Mouse (Mus musculus) lung, postnatal 25 days (tissue): ENCODE data around the gene Col8a2.

Experiments
- DNase-seq: peaks from one replicate; pipeline ENCODE4 v3.0.0; 2022; ENCODE audit warnings: low spot score

The Col8a2 gene

DNA sequence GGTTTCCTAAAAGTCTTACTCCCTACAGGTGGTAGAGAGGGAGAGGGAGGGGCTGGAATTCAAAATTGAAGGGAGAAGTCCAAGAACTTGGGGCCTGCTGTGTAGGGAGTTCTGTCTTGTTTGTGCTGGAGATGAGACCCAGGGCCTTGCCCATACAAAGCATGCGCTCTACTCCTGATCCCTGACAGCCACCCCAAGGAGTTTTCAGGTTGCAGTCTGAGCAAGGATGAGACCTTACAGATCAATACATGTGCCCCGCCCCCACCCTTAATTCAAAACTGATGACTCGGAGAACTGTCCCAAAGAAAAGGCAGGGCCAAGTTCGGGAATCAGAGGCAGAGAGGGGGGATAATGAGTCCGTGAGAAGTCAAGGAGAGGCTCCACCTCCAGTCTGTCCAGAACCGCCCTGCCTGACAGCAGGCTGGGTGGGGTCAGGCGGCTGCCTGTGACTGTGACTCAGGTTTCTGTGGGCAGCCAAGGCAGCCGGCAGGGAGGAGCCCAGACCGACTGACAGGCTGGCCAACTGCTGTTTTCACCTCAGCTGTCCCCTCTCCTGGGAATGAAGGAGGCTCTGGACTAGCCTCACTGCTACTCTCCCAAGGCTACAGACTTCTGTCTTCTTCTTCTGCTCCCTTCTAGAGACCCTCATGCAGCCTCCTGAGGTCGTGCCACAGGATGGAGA lies 25.9 kb upstream of the Col8a2 start:
- DNase-seq = peak; percentile 90

DNA sequence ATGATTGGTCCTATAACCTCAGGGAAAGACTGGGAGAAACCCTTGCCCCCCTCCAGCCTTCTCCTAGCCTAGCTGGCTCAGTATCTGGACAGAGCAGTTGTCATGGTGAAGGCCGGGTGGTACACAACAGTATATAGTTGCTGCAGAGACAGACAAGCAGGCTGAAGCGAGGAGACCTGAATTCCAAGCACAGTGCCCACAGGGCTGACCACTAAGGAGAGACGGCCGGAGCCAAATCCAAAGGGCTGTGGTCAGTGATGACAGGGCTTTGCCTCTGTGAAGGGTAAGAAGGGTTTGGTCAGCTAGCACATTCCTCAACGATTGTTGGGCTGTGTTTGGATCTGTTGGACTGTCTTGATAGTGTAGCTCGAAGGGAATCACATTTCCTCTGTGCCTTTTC lies 25.3 kb upstream of the Col8a2 start:
- DNase-seq = no peak

DNA sequence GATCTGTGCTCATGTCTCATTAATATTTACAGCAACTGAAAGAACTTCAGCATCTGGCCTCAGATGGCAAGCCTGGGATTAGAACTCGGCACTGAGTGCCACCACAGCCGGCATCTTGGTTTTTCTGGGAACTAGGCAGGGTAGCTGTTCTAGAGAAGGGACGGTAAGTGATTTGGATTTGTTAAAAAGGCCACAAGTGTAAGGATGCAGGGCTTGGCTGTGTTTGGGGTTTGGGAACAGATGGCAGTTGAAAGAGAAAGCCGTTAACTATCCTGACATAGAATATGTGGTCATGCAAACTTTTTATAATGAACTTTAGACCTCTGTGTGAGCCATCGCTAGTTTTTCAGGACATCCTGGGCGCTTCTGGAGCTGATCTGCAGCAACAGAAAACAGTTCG lies 24.9 kb upstream of the Col8a2 start:
- no peak for DNase-seq

GRCm38 (mm10) chr4:126262119-126262807 lies 24.3 kb upstream of the Col8a2 start, which contains the start of gene Trappc3:
Gene Trappc3, plus strand, starts transcription at chr4:126262325.
- DNase-seq = peak; percentile 100

- no peak for DNase-seq
Measured at GRCm38 (mm10) chr4:126269292-126269691, 17.3 kb upstream of the Col8a2 start.

- no peak for DNase-seq
Measured at GRCm38 (mm10) chr4:126273753-126274152, 12.8 kb upstream of the Col8a2 start.

- DNase-seq = no peak
Measured at GRCm38 (mm10) chr4:126275081-126275480, 11.5 kb upstream of the Col8a2 start.

DNA sequence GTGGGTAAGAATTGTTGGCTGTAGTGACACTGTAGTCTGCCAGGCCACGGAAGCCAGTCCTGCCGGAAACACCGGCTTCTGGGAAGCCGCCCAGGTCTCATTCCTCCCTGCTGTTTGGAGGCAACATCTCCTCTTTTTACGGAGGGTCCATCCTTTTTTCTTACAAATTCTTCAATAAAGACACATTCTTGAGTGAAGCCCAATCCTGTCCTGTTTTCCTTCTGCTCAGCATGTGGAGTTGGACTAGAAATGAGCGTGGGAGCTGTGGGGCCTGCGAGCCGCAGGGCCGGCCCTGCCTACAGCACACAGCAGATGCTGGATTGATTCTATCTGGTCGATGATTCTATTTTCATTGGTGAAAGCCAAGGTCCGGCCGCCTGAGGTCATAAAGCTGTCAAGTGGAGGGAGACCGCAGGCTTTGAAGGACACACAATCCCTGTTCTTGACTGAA lies 10.9 kb upstream of the Col8a2 start:
- no peak for DNase-seq

GRCm38 (mm10) chr4:126277906-126278564 lies 8.6 kb upstream of the Col8a2 start:
- peak; percentile 48 for DNase-seq

DNA sequence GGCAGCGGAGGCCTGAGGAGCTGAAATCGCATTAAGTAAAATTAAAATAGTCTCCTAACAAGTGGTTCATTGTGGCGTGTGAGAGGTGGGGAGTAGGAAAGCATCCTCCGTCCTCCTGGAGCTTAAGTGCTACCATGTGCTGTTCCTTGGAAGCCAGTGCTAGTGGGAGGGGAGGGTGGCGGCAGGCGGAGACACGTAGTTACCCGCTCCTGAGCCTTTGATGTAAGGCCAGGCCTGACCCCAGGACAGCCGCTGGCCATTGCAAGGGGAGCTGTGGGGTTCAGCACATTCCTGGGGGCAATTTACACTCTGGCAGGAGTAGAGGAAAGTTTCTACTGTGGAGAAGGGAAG lies 8.1 kb upstream of the Col8a2 start:
- no peak for DNase-seq

DNA sequence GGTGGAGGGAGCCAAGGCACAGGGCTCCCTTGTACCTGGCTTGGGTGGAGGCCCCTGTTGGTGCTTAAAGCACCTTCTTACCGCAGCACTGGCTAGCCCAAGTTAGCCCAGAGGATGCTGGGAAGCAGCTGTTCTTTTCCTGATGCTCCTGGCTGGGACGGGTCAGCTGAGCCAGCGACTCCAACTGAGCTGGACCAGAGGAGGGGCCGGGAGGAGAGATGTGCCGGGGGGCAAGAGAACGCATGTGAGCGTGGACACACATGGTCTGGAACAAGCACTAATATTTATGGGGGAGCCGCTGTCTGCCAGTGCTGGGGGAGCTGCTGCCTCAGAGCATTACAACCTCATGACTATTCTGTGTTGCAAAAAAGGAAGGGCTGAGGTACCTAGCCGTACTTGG lies 7.6 kb upstream of the Col8a2 start:
- DNase-seq = no peak

DNA sequence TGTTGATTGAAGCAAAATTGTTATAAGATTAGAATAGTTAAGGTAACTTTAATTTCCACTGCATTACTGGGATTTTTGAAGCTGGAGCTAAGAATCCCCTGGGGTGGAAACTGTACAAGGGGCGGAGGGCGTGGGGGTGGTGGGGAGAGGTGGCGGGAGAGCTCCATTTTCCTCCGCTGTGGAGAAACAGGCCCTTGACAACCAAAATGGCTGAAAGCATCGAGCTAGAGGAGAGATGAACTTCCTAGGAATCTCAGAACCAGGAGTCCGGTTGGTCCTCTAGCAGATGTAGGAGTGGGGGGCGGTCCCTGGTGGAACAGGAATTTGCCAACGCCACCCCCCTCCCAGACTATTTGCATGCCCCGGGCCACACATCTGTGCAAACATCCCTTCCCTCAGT lies 4.9 kb upstream of the Col8a2 start:
- no peak for DNase-seq

DNA sequence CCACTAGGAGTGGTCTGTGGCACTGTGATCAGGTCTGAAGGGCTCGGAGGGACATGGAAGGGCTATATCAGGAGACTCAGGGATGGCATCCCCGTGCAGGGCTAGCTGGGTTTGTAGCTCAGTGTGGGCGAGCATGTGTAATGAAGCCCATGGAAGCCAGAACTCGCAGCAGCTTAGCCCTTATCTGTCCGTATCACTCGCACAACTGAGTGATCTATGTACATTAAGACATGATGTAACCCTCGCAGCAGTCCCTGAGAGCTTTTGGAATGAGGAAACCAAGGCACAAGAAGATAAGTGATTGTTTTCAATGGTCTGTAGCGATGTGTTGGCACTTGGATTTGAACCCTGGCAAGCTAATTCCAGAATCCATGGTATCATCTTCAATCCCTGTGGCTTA lies 3.0 kb upstream of the Col8a2 start:
- DNase-seq = no peak

DNA sequence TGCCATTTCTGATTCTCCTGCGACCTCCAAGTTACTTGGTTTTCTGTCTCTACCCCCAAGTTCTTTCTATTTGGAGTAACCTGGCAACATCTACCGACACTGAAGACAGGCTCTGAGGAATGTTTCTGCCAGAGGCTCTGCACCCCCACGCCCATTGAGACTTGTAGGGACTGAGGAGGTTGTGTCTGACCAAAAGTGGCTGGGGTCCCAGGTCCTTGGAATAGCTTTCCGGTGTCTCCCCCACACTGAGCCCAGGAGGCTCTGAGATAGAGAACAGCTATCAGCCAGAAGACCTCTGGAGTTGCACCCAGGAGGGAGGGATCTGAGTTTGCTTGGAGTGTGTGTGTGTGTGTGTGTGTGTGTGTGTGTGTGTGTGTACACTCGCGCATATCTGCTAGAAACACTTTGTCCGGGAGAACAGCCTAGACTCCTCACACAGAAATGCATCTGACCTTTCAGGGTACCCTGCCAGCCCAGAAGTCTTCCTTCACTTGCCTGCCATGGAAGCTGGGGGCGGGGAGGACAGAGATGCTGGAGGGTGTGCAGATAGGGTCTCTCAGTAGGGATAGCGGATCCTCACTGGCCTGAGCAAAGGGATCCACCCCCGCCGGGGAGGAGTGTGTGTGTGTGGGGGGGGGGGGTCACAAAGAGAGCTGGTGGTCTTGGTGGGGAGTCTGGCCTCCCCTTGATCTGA lies 856 bp downstream of the Col8a2 start:
- no peak for DNase-seq

DNA sequence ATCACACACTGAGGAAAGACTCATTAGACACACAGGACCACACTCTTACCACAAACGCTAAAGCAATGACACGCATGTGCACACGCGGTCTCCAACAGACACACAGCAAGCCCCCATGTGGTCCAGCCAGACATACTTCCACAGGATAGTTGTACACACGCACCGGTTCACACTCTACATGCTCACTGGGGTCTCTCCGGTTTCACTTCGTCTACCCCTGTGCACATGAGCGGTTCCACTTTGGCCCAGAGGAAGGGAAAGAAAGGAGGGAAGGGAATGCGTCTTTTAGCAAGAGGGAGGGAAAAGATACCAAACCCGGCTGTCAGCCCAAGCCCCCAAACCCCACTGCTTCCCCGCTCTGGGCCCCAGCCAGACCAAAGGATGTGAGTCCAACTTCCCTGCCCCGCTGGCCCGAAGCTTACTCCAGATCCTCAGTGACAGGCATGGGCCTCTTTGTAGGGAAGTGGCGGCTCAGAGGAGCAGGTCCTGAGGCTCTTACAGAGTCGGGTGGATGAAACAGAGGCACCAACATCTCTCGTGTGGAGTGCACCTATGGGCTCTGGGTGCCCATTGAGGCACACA lies 1.6 kb downstream of the Col8a2 start:
- no peak for DNase-seq

- no peak for DNase-seq
Measured at GRCm38 (mm10) chr4:126290314-126290713, 3.7 kb downstream of the Col8a2 start.

DNA sequence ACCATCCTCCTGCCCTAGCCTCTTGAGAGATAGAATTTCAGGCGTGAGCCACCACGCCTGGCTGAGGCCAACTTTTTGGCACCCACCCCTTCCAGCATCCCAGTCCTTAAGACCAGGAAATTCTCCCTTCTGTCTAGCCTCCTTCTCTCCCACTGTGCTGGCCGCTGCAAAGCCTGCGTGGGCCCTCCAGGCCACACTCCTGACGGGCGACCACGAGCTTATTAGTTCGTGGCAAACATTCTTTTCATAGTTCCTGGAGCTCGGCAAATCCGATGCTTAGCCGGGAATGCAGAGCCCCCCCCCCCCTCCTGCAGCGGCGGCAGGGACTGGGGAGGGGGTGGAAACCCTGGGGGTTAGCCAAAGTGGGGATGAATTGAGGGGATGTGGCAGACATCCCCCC lies 4.6 kb downstream of the Col8a2 start:
- no peak for DNase-seq

DNA sequence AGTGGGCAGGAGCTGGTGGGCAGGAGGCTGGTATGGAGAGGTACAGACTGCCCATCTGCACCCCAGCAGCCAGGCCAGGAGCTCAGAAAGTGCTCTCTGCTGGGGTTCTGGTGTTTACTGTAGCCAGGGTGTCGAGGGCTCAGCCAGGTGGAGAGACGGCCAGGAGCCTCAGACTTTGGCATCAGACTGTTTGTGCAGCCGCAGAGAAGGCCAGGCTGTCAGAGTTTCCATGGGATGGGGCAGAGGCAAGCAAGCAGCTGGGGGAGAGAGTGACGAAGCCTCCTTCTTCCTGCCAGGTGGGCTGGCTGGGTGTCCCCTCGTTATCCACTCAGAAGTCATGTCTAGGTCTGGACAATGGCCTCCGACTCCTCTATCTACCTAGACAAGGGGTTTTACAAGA lies 8.6 kb downstream of the Col8a2 start:
- DNase-seq = no peak

- no peak for DNase-seq
Measured at GRCm38 (mm10) chr4:126295937-126296336, 9.3 kb downstream of the Col8a2 start.

DNA sequence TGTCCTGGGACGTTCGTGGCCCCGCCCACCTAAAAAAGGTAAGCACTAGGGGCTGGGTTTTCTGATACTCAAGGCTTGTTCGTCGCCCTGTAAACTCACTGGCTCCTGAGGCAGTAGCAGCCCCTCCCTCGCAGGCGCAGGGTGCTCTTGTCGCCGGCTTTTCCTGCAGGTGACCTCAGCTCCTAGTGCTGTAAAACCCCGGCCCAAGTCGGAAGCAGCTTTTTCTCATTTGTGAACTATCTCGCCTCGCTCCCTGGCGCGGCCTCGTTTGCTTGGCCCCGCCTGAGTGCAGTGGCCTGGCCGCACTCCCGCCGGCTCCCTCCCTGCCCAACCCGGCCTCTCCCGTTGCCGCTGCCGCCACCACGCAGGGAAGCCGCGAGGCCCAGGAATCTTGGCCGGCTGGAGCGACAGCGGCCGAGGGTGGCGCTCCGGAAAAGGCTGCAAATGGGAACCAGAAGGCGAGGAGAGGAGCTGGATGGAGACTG lies 10.1 kb downstream of the Col8a2 start:
- DNase-seq = peak; percentile 63

DNA sequence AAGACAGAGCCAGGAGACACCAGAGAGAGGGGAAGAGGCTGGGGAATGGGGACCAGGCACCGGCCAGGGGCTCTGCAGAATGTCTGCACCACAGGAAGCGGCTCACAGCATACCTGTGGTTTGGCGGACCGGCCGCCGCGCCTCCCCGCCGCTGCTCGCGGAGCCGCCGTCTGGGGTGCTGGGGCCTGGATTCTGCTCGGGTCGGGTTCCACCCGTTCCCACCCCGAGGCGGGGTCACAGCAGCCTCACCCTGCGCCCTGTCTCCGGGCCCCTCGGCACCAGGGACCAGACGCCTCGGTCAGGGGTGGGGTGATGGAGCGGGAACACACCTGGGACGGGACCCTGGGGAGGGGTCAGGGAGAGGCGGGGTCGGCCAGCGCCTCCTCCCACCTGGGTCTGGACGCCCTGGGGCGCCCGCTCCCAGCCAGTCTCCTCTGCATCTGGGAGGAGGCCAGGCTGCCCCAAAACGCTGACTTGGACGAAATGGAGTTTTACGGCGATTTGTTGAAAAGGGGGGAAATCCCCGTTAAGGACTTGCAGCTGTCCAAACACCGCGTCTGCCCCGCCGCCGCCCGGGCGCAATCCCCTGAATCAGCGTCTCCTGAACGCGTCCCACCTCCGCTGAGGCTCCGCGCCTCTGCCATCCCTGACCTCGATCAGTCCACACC lies 14.5 kb downstream of the Col8a2 start:
- DNase-seq = no peak
